In genomic region chr5:108427186-108427585, GRCm38 (mm10) we compare ENCODE assay signal across 8 mouse cellular contexts. TPM values are rescaled to one million over a fixed set of nuclear protein-coding genes. Genes with fewer than 3 reads are reported as not detected.
DNase-seq lines count a peak whose midpoint lies in the region; ATAC-seq lines count a peak whose summit lies in the region.
"Had no signal": no experiment of that assay in that cellular context is flagged by ENCODE, and none has a peak within 500 bp of the region (broad histone marks: within the 10 kb centered on the region; RNA-seq: fewer than 3 reads in every experiment).

No protein-coding gene starts in this region.

- ATAC-seq in forebrain, embryonic 14.5 days, result no peak
- ATAC-seq in liver, embryonic 11.5 days (replicated peaks; ENCODE audit: low FRiP score), result peak; percentile 60
- peak; percentile 42; the same call in 1 of the 2 replicates for ATAC-seq in neural tube, embryonic 12.5 days (ENCODE audit: low FRiP score, low read depth)

- no peak overlapping the region for H3K9ac ChIP-seq in forebrain, embryonic 14.5 days (ENCODE audit: low read length)
- H3K9ac ChIP-seq in liver, embryonic 11.5 days (ENCODE audit: low read depth, low read length), result no peak overlapping the region
- H3K9ac ChIP-seq in neural tube, embryonic 12.5 days, result no peak overlapping the region

- no peak overlapping the region for H3K4me2 ChIP-seq in forebrain, embryonic 14.5 days (ENCODE audit: low read length)
- H3K4me2 ChIP-seq in liver, embryonic 11.5 days, result no peak overlapping the region
- H3K4me2 ChIP-seq in neural tube, embryonic 12.5 days (replicated peaks), result no peak overlapping the region

- no peaks in the 10 kb centered on the region for H3K27me3 ChIP-seq in forebrain, embryonic 14.5 days (replicated peaks; ENCODE audit: control insufficient read depth, insufficient read depth, low read length)
- no peaks in the 10 kb centered on the region for H3K27me3 ChIP-seq in liver, embryonic 11.5 days (replicated peaks; ENCODE audit: control insufficient read depth, insufficient read depth, low read length)
- no peaks in the 10 kb centered on the region for H3K27me3 ChIP-seq in neural tube, embryonic 12.5 days (replicated peaks)

- peak; percentile 55 to 56 for DNase-seq in B cell, adult 2 months
- DNase-seq in ES-CJ7 (ENCODE audit: low read depth, low spot score), result peak; percentile 67
- peak; percentile 64 for DNase-seq in c-Kit-positive CD71-positive TER-119-positive erythroid progenitor cells, embryonic 14.5 days (ENCODE audit: low spot score)
- DNase-seq in forebrain, embryonic 14.5 days (ENCODE audit: low spot score), result peak; percentile 37
- peak; percentile 60 for DNase-seq in kidney, adult 18-20 months
- DNase-seq in liver, embryonic 11.5 days (ENCODE audit: low spot score), result peak; percentile 54

- H3K4me1 ChIP-seq in forebrain, embryonic 14.5 days (ENCODE audit: control insufficient read depth, insufficient read depth, low read length), result no peaks in the 10 kb centered on the region
- H3K4me1 ChIP-seq in liver, embryonic 11.5 days (replicated peaks; ENCODE audit: control insufficient read depth, insufficient read depth, low read length), result peaks cover 6% of the 10 kb centered on the region; the same call in 1 of the 2 replicates
- H3K4me1 ChIP-seq in neural tube, embryonic 12.5 days, result no peaks in the 10 kb centered on the region

- peaks cover 23% of the 10 kb centered on the region for H3K36me3 ChIP-seq in forebrain, embryonic 14.5 days (ENCODE audit: control insufficient read depth, insufficient read depth, low read length)
- peaks cover 10% of the 10 kb centered on the region; the same call in 1 of the 2 replicates for H3K36me3 ChIP-seq in liver, embryonic 11.5 days (ENCODE audit: control insufficient read depth, insufficient read depth, low read length)
- peaks cover 24% of the 10 kb centered on the region for H3K36me3 ChIP-seq in neural tube, embryonic 12.5 days

- no peak overlapping the region for H3K27ac ChIP-seq in forebrain, embryonic 14.5 days (ENCODE audit: low read depth, low read length)
- H3K27ac ChIP-seq in liver, embryonic 11.5 days (ENCODE audit: low read depth, low read length), result no peak overlapping the region
- no peak overlapping the region for H3K27ac ChIP-seq in neural tube, embryonic 12.5 days

- WGBS in forebrain, embryonic 14.5 days, result 41% methylated on average over 1 of the region's 1 CpGs
- WGBS in liver, embryonic 11.5 days, result 37% methylated on average over 1 of the region's 1 CpGs
- 73% methylated on average over 1 of the region's 1 CpGs for WGBS in neural tube, embryonic 12.5 days

- no peaks in the 10 kb centered on the region for H3K9me3 ChIP-seq in forebrain, embryonic 14.5 days (replicated peaks; ENCODE audit: control insufficient read depth, low read length)
- no peaks in the 10 kb centered on the region for H3K9me3 ChIP-seq in liver, embryonic 11.5 days (ENCODE audit: control insufficient read depth, low read length)
- no peaks in the 10 kb centered on the region for H3K9me3 ChIP-seq in neural tube, embryonic 12.5 days

- H3K4me3 ChIP-seq in forebrain, embryonic 14.5 days (ENCODE audit: low read depth, low read length), result no peak overlapping the region
- no peak overlapping the region for H3K4me3 ChIP-seq in liver, embryonic 11.5 days (ENCODE audit: low read depth, low read length)
- H3K4me3 ChIP-seq in neural tube, embryonic 12.5 days, result no peak overlapping the region

RNA-seq across cellular contexts. Expression of gene Atp5k, which starts 7.1 kb away (rescaled TPM):
- 374 and 426 TPM in 2 replicates for polyA plus RNA-seq in forebrain, embryonic 14.5 days (2014; fragmentation: Nextera tagmentation; extraction: Ambion mirVana)
- polyA plus RNA-seq in liver, embryonic 11.5 days (2014; fragmentation: Nextera tagmentation; extraction: Ambion mirVana), result 419 and 473 TPM in 2 replicates
- polyA plus RNA-seq in neural tube, embryonic 12.5 days (2016; fragmentation: Nextera tagmentation; extraction: Ambion mirVana), result 438 and 460 TPM in 2 replicates

RNA-seq across cellular contexts. Expression of gene Mfsd7a, which starts 21.5 kb away (rescaled TPM):
- polyA plus RNA-seq in forebrain, embryonic 14.5 days (2014; fragmentation: Nextera tagmentation; extraction: Ambion mirVana), result 0.06 and 0.09 TPM in 2 replicates
- polyA plus RNA-seq in liver, embryonic 11.5 days (2014; fragmentation: Nextera tagmentation; extraction: Ambion mirVana), result 0.12 TPM in 1 of 2 replicates, not detected in the other
- 0.08 and 0.16 TPM in 2 replicates for polyA plus RNA-seq in neural tube, embryonic 12.5 days (2016; fragmentation: Nextera tagmentation; extraction: Ambion mirVana)

RNA-seq across cellular contexts. Expression of gene Pcgf3, which starts 33.8 kb away (rescaled TPM):
- 27.7 and 35.9 TPM in 2 replicates for polyA plus RNA-seq in forebrain, embryonic 14.5 days (2014; fragmentation: Nextera tagmentation; extraction: Ambion mirVana)
- polyA plus RNA-seq in liver, embryonic 11.5 days (2014; fragmentation: Nextera tagmentation; extraction: Ambion mirVana), result 17.6 and 19.6 TPM in 2 replicates
- 34.2 and 35.8 TPM in 2 replicates for polyA plus RNA-seq in neural tube, embryonic 12.5 days (2016; fragmentation: Nextera tagmentation; extraction: Ambion mirVana)

RNA-seq across cellular contexts. Expression of gene Pde6b, which starts 39.0 kb away (rescaled TPM):
- polyA plus RNA-seq in forebrain, embryonic 14.5 days (2014; fragmentation: Nextera tagmentation; extraction: Ambion mirVana), result 0.17 TPM in 1 of 2 replicates, not detected in the other
- 0.22 and 0.48 TPM in 2 replicates for polyA plus RNA-seq in liver, embryonic 11.5 days (2014; fragmentation: Nextera tagmentation; extraction: Ambion mirVana)
- polyA plus RNA-seq in neural tube, embryonic 12.5 days (2016; fragmentation: Nextera tagmentation; extraction: Ambion mirVana), result 0.75 TPM in 1 of 2 replicates, not detected in the other
- polyA plus RNA-seq: heart, embryonic 14.5 days had no signal

RNA-seq across cellular contexts. Expression of gene Gm42517, which starts 59.5 kb away (rescaled TPM):
- polyA plus RNA-seq in forebrain, embryonic 14.5 days (2014; fragmentation: Nextera tagmentation; extraction: Ambion mirVana), result 0.75 and 1.1 TPM in 2 replicates
- 0.23 and 0.25 TPM in 2 replicates for polyA plus RNA-seq in liver, embryonic 11.5 days (2014; fragmentation: Nextera tagmentation; extraction: Ambion mirVana)
- polyA plus RNA-seq in neural tube, embryonic 12.5 days (2016; fragmentation: Nextera tagmentation; extraction: Ambion mirVana), result 0.45 and 0.51 TPM in 2 replicates
